Mouse (Mus musculus) natural killer cell, adult 2 months (primary cell): ENCODE results near the gene 1600014C23Rik.

ENCODE experiments used
- DNase-seq, 2 experiments: peaks; one replicate each; pipeline ENCODE4 v3.0.0; 2022; ENCODE audit warnings: low spot score in 2 of 2

1600014C23Rik gene

DNA sequence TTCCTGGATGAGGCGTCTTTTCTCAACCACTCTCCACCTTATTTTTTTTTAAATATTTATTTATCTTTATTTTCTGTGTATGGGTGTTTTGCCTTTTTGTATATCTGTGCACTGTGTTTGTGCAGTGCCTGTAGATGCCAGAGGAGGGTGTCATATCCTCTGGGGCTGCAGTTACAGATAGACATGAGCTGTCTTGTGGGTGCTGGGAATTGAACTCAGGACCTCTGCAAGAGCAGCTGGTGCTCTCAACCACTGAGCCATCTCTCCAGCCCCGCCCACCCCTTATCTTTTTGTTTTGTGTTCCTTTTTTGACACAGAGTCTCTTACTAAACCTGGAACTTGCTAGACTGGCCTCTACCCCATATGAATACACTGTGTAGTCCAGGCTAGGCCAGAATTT is 6.2 kb downstream of the 1600014C23Rik start:
- no peak for DNase-seq

DNA sequence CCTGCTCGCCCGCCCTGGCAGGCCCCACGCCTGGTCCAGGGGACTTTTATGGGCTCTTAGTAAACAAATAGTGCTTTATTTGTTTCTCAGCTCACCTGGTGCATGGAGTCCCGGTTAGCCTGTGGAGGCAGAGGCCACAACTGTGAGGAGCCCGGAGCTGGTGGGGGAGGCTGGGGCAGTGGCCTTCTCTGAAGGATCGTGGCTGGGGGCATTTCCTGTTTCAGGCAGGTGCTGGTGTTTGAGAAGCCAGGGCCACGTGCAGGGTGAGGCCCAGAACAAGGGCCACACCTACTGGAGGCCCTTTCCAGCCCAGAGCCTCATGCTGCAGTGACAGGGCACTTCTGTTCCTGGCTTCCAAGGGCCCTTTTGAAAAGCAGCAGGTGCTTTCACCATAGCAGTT is 7.4 kb downstream of the 1600014C23Rik start:
- no peak for DNase-seq

DNA sequence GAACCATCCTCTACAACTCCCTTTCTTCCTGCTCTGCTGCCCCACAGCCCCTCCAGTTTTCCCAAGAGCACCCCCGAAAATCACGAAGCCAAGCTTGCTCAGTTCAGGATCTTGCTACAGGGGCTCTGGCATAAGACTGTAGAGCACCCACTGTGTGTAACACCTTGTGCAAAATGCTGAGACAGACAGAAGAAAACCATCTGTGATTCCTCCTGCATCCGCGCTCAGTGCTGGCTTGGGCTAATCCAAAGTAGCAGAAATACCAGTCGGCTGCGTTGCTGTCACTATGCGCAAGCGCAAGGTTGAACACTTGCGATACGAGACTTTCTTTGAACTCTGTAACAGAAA is 9.1 kb downstream of the 1600014C23Rik start:
- no peak for DNase-seq

DNA sequence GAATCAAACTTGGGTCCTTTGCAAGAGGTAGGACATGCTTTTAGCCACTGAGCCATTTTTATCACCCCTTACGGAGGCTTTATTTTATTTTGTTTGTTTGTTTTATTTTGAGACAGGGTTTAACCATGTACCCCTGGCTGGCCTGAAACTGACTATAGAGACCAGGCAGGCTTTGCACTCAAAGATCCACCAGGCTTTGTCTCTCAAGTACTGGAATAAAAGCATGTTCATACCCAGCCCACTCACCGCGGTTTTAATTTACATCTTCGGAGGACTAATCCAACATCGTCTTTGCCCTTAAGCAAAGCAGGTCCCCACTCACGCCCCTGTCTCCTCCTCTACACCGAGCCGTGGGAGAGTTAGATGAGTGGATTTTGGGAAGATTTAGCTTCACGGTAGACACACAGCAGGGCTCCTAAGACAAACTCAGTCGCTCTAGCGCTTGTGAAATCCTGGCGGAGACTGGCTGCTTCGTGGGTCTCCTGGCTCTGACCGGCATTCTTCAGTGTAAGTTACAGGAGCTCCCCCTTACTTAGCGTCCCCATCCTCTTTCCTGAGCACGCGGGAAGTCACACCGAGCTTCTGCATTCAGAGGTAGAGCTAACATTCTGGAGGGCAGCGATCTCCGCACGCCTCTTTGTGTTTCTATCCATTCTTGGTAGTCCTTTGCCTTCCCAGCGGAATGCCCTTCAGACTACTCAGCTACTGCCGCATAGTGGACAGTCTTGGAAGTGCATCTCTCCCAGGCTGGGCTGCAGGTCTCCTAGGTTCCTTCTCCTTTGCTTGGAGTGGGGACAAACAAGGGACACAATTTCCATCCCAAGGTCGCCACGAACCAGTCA is 9.7 kb downstream of the 1600014C23Rik start:
- DNase-seq = peak; percentile 45 to 49

DNA sequence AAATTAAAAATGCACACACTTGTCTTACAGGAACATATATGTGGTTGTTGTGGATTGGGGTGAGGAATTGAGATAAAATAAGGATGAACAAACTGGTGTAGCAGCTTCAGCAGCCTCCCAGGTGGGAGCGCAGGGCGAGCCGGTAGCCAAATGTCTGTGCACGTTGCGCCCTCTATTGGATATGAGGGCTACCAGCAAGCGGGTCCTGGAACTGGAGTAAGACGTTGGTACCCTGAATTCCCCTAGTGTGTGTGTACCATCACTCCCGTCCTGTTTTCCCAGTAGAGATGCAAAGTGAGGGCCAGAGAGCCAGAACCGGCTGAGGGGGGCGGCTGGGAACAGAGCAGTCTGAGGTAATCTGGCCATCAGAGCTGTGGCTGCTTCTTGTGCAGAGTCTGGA is 15.3 kb downstream of the 1600014C23Rik start:
- DNase-seq = peak; percentile 41 to 67

DNA sequence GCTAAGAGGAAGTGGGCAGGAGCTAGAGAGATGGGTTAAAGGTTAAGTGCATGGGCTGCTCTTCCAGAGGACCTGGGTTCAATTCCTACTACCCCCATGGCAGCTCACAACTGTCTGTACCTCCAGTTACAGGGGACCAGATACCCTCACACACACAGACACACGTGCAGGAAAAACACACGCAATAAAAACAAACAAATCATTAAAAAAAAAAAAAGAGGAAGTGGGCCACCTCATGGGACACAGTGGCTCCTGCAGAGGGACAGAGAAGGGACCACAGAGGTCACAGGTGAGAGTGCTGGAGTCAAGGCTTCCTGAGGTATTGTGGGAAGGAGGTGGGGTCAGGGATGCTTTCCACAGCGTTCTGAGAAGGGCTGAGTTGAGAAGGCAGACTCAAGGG is 22.1 kb downstream of the 1600014C23Rik start:
- DNase-seq = no peak

DNA sequence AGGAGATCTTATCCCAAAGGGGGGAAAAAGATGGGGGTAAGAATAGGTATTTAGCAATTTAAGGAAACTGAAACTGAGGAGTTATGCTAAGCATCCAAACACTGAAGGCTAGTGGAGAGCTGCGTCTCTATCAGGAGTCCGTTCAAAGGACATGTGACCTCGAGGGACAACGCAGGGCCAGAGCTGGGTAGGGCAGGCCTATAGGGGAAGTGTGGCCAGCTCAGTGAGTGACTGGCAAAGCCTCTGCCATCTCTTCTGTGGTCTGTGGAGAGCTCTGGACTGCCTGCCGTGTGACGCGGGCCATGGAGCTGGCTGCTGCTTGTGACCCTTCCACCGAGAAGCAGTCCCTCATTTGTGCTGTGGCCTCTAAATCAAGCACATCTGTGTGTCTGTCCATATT is 23.2 kb downstream of the 1600014C23Rik start:
- no peak for DNase-seq

DNA sequence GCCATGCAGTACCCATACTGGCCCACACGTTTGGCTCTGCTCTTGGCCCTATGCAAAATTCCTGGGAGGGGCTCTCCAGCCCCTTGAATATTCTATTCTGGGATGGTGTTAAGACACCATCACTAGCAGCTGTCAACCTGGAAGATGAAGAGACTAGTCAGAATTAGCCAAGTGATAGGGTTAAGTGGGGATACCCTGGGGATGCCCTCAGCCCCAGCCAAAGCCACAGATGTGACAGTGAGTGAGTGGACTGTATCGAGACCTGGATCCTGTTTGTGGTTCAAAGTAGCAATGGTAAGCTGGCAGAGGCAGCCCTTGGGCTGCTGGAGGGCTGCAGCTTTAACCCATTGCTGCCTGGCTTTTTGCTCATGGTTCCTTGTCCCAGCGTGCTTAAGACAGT is 23.8 kb downstream of the 1600014C23Rik start:
- no peak for DNase-seq

DNA sequence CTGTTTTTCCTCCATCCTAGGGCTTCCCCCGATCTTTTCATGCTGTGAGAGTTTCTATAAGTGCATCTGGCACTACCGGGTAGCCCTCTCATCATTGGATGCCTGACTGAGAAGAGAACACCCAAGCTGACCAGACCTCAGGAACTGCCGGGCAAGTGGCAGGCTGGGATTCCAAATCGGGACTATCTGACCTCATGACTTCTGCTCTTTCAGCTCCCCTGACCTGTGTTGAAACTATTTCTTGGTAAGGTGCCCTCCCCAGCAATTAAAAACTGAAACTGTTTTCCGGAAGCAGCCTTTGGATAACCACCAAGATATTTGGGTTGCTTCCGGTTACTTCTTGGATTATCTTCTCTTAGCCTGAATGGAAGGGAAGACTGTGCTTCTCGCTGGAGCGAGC is 25.5 kb downstream of the 1600014C23Rik start:
- DNase-seq = no peak

DNA sequence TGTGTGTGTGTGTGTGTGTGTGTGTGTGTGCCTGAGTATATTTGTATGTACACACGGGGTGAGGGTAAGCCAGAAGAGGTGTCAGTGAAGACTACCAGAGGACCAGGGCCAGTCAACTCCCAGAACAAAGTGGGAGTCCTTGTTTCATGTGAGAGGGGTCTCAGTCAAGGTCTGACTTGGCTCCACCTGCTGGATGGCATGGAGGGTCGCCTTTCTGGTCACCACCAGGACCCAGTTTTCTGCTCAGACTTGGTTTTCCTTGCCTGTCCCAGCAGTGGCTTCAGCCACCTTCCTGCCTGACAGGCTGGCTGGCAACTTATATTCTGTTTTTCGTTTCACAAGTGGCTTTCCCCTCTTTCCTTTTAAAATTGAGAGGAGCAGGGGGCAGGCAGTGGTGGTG is 26.3 kb downstream of the 1600014C23Rik start:
- DNase-seq = no peak

DNA sequence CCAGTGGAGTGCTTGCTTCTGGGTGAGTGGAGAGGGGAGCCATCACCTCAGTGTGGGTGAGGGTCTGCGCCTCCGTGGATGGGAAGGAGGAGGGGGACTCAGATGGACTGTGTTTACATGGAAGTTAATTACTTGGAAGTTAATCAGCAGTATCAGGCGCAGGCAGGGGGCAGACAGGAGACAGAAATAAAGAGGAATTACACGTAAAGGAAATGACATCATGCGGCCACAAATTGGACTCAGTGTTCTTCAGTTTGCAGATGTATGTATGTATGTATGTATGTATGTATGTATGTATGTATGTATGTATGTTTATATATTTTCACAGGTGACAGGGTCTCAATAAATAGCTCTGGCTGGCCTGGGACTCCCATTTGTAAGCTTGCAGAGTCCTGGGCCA is 26.8 kb downstream of the 1600014C23Rik start:
- no peak for DNase-seq

DNA sequence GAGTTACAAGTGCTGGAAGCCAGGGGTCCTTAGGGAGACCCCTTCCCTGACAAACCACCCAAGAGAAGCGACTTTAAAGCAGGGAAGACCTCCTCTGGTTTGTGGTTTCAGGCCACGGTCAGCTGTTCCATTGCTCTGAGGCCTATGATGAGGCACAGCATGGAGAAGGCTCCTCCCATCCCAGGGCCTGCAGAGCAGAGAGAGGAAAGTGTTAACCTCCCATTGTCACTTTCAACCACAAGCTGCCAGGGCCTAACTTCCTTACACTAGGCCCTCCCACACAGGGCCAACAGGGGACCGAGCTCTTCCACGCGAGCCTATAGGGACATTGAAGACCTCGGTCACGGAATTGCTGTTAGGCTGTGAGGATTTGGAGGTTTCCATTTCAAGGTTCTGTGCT is 30.5 kb downstream of the 1600014C23Rik start:
- DNase-seq = peak; percentile 53 to 68

DNA sequence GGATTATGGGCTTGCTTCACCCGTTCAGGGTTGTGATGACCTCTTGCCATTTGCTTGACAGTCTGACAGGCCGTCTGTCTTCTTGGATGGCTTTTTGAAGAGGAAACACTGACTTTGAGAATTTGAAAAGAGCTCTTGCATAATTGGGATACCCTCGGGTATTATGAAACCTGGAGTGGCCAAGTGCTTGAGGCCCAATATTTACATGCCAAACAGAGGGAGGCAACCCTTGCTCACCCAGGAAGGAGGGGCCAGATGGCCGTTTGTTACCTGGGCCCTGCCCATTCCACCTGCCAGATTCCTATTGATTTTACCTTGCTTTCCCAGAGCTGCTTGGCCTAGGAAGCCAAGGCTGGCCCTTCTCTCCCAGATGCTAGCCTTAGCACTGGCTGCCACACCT is 31.4 kb downstream of the 1600014C23Rik start:
- DNase-seq = no peak

DNA sequence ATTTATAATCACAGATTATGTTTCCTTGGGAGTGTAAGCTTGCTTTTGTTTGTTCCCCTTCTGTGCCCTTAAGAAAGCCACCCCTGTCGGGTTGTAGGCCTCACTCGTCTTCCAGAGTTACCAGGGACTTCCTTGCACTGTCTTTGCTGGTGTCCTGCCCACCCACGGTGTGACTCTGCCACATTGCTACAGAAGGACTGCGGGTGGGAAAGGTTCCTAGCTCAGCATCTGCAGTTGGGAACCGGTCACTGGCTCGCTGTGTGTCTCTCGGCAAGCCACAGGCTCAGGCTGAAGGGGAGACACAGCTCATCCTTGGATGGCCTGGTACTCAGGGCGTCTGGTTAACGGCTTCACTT is 32.4 kb downstream of the 1600014C23Rik start:
- no peak for DNase-seq

DNA sequence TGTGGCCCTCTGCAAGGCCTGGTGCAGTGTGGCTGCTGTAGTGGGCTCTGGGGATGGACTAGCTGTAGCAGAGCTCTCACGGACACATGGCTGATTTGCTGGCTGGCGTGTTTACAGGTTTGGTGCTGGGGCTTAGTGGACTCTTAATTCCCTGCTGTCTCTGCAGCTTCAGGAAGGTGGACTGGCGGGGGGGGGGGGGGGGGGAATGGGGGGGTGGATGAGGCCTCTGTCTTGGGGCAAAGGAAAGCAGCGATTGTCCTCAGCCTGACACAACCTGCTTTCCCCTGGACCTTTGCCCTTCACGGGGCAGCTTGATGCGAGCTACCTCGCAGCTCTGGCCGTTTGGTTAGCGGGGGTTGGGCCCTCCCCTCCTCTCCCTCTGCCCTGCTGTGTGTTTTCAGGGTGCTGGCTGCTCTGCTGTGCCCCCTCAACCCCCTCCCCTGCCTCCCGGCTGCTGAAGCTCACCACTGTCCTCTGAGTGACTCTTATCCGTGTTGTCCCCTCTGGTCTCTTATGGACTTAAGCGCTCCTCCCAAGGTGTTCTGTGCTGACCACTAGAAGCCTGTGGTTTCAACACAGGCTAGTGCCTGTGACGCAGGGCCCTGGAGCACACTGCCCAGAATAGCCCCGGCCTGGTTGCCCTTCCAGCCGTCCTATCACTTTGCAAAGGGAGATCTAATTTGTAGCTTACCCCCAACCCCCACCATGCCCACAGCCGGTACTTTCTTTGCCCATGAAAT is 33.0 kb downstream of the 1600014C23Rik start:
- DNase-seq = no peak

DNA sequence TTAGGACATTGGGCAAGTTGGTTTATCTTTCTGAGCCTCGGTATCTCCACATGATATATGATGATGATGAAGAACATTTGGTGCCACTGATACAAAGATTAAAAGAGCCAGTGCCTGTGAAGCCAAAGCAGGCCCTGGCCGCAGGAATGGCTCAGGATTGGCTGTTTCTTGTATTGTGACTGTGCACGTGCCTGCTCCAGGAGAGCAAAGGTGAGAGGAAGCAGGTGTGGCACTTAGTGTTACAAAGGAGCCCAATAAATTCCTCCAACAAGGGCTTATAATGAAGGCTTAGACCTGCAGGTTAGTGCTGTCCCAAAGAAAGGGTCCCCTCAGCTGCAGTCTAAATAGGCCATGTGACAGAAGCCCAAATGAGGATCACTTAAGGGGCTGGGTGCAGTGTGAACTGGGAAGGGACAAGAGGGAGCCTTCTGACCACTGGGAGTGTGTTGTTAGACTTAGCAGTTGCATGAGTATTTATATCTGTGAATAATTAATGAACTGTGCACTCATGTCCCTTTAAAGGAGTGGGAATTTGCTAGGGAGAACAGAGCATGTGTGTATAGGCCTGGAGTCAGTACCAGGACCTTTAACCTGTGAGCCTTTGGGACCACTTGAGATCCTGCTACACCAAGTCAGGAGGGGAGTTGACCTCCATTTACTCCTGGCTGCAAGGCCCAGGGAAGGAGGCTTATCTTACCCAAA is 34.5 kb downstream of the 1600014C23Rik start:
- no peak for DNase-seq

DNA sequence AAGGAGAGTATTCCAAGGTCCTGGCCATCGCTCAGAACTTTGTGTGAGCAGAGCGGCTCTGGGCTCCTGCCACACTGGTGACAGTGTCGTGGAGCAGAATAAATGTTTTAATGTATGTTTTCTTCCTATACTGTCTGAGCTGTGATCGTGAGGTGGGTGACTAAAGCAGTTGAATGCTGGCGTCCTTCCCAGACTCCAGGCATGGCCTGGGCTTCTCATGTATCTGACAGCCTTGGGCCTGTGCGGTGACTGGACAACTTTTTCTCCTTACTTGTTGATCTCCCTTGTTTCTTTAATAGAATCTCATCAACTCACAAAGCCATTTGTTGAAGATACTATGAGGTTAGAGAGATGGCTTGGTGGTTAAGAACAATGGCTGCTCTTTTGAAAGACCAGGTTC is 35.3 kb downstream of the 1600014C23Rik start:
- no peak for DNase-seq

DNA sequence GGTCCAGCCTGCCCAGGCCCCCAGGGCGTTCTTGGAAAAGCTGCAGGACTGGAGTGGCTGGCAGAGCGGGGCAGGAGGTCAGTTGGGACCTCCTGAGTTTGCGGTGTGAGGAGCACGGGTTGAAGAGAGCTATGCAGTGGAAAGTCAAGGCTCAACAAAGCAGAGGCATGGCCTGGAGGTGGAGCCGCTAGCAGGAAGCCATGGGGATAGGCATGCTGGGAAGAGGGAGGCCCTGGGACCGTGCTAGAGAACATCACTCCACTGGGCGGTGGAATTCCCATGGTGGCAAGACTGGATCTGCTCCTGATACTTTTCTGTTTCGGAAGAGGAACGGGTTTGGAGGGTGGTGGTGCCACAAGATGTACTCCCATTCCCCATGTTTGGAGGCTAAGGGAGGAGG is 36.7 kb downstream of the 1600014C23Rik start:
- DNase-seq = no peak

DNA sequence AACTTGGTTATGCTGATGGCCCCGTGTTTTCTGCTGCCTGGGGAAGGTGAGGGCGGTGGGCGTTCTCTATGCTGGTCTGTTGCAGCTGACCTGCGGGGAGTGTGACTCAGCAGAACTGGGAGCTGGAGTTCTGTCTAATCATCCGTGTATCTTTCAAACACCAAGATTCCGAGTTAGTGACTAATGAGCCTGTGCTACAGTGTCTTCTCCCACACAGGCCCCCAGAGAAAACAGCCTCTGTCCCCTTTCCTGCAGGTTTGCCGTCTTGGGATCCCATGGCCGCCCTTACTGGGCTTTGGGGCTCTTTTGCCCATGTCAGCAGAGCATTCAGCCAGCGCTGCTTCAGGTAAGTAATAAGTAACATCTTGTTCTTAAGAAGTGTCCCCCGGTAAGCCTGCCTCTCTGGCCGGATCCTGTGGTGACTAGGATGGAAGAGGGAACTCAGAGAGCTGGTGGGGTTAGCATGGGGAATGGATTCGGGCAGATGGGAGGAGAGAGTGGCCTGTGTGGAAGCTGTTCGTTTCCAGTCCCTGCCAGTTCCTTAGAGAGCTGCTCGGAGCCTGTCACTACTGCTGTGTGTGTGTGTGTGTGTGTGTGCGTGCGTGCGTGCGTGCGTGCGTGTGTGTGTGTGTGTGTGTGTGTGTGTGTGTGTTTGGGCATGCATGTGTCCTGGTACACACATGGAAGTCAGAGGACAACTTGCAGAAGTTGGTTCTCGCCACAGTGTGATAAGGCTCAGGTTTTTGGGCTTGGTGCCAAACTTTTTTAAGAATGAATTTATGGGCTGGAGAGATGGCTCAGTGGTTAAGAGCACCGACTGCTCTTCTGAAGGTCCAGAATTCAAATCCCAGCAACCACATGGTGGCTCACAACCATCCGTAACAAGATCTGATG is 38.2 kb downstream of the 1600014C23Rik start:
- DNase-seq = peak in 1 of 2 experiments; percentile 14

DNA sequence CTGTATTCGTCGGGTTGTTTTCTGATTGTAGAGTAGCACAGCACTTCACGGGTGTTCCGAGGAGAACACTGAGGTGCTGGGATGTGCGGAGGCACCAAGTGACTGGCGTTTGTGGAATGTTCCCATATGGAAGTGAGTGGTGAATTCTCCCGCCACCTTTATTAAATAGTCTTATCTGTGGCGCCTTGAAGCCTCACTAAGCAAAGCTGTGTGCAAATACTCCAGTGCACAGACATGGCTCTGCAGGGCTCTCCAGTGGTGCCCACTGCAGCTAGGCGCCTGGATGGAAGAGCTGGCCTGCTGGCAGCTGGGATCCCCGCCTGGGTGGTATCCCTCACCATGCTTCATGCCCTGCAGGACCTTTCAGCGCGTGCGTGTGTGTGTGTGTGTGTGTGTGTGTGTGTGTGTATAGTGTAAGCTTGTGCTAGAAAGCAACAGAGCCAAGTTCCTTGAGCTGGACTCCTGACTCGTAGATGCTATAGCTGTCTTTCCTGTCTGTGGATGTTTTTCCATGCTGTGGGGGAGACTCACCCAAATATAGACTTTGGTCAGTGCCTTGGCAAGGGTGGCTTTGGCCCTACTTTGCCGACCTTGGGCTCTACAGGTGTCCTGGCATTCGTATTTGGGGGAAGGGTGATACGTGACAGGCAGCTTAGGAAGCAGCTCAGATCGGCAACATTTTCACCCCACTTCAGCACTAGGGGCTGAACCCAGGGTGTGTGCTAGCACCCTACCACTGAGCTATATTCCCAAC is 39.7 kb downstream of the 1600014C23Rik start:
- no peak for DNase-seq

DNA sequence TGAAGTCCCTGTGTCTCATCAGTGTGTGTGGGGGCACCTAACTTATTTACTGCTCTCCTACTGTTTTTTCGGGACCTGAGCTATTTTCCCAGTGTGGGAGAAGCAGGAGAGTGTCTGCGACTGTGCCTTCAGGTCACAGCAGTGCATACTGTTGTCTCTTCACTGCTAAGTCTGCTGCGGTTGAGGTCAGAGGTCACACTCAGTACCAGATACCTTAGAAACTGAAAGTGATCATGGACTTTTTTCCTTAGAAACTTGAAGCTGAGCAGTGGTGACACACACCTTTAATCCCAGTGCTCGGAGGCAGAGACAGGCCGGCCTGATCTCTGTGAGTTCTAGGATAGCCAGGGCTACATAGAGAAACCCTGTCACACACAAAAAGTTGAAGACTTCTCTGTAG is 41.5 kb downstream of the 1600014C23Rik start:
- DNase-seq = no peak
